Mouse (Mus musculus) gonadal fat pad, adult 2 months (tissue): Measurements from ENCODE around the gene Ywhag. TPM values are rescaled to one million over a fixed set of nuclear protein-coding genes. Genes with fewer than 3 reads are reported as not detected.

Experiments
- DNase-seq: peaks from one replicate; pipeline ENCODE4 v3.0.0-alpha.2; 2012; ENCODE audit warnings: low read depth
- polyA plus RNA-seq: library from polyadenylated mRNA; depleted of rRNA; stranded (reverse); fragments of >200 nt; gene quantifications from 2 replicates; pipeline ENCODE4 v1.2.3, GENCODE M21; 2012

Ywhag gene
- polyA plus RNA-seq, 1 experiment: 138 TPM

GRCm38 (mm10) chr5:135951660-135952059 is 17.2 kb upstream of the Ywhag start:
- DNase-seq: no peak

- DNase-seq: no peak
Observed at GRCm38 (mm10) chr5:135950710-135951412, 16.4 kb upstream of the Ywhag start.

GRCm38 (mm10) chr5:135946621-135947020 is 12.2 kb upstream of the Ywhag start:
- DNase-seq: no peak

- no peak for DNase-seq
Observed at GRCm38 (mm10) chr5:135945916-135946408, 11.5 kb upstream of the Ywhag start.

- DNase-seq: no peak
Observed at GRCm38 (mm10) chr5:135942710-135943109, 8.3 kb upstream of the Ywhag start.

GRCm38 (mm10) chr5:135940587-135940986 is 6.2 kb upstream of the Ywhag start:
- DNase-seq: no peak

- DNase-seq: no peak
Observed at GRCm38 (mm10) chr5:135935641-135936190, 1.3 kb upstream of the Ywhag start.

- DNase-seq: no peak
Observed at GRCm38 (mm10) chr5:135935176-135935523, 734 bp upstream of the Ywhag start.

- no peak for DNase-seq
Observed at GRCm38 (mm10) chr5:135933900-135934441, 445 bp downstream of the Ywhag start.

GRCm38 (mm10) chr5:135933222-135933899 is 1.1 kb downstream of the Ywhag start:
- DNase-seq: no peak

- no peak for DNase-seq
Observed at GRCm38 (mm10) chr5:135932359-135932758, 2.1 kb downstream of the Ywhag start.

GRCm38 (mm10) chr5:135931526-135931925 is 2.9 kb downstream of the Ywhag start:
- DNase-seq: no peak

- no peak for DNase-seq
Observed at GRCm38 (mm10) chr5:135929685-135930424, 4.6 kb downstream of the Ywhag start.

- no peak for DNase-seq
Observed at GRCm38 (mm10) chr5:135923901-135924300, 10.5 kb downstream of the Ywhag start.

GRCm38 (mm10) chr5:135919902-135920301 is 14.5 kb downstream of the Ywhag start:
- no peak for DNase-seq

- no peak for DNase-seq
Observed at GRCm38 (mm10) chr5:135918593-135918992, 15.8 kb downstream of the Ywhag start.

GRCm38 (mm10) chr5:135918059-135918437 is 16.4 kb downstream of the Ywhag start:
- no peak for DNase-seq

- no peak for DNase-seq
Observed at GRCm38 (mm10) chr5:135917327-135918058, 16.9 kb downstream of the Ywhag start.

- no peak for DNase-seq
Observed at GRCm38 (mm10) chr5:135916601-135917000, 17.8 kb downstream of the Ywhag start.

- DNase-seq: no peak
Observed at GRCm38 (mm10) chr5:135916051-135916565, 18.3 kb downstream of the Ywhag start.

GRCm38 (mm10) chr5:135914156-135914555 is 20.3 kb downstream of the Ywhag start:
- no peak for DNase-seq
